Comparison of ENCODE assay signal across 12 mouse cellular contexts in genomic region chr19:32555257-32555656, GRCm38 (mm10). TPM values are rescaled to one million over a fixed set of nuclear protein-coding genes. Genes with fewer than 3 reads are reported as not detected.
DNase-seq lines count a peak whose midpoint lies in the region; ATAC-seq and TF ChIP-seq lines count a peak whose summit lies in the region.
"Had no signal": no experiment of that assay in that cellular context is flagged by ENCODE, and none has a peak within 500 bp of the region (broad histone marks: within the 10 kb centered on the region; RNA-seq: fewer than 3 reads in every experiment).

No protein-coding gene starts in this region.

- no peak for TF ChIP-seq CTCF in midbrain, postnatal 0 days (IDR thresholded peaks at IDR 0.05)

- H3K9ac ChIP-seq in hindbrain, embryonic 15.5 days = no peak overlapping the region
- no peak overlapping the region for H3K9ac ChIP-seq in midbrain, postnatal 0 days (replicated peaks; ENCODE audit: low read length, poor library complexity, severe bottlenecking)
- H3K9ac ChIP-seq: intestine, embryonic 15.5 days; liver, embryonic 12.5 days had no signal

- no peaks in the 10 kb centered on the region for H3K9me3 ChIP-seq in hindbrain, embryonic 15.5 days
- H3K9me3 ChIP-seq in midbrain, postnatal 0 days (ENCODE audit: low read length) = no peaks in the 10 kb centered on the region
- H3K9me3 ChIP-seq: intestine, embryonic 15.5 days; liver, embryonic 12.5 days; megakaryocyte, embryonic 14.5 days had no signal

- H3K27ac ChIP-seq in hindbrain, embryonic 15.5 days (replicated peaks) = no peak overlapping the region
- H3K27ac ChIP-seq in midbrain, postnatal 0 days (ENCODE audit: low read depth, low read length) = no peak overlapping the region
- H3K27ac ChIP-seq: intestine, embryonic 15.5 days; liver, embryonic 12.5 days had no signal

- H3K4me1 ChIP-seq in hindbrain, embryonic 15.5 days (replicated peaks) = no peaks in the 10 kb centered on the region
- no peaks in the 10 kb centered on the region for H3K4me1 ChIP-seq in midbrain, postnatal 0 days (ENCODE audit: insufficient read depth, low read length)
- H3K4me1 ChIP-seq: intestine, embryonic 15.5 days; liver, embryonic 12.5 days; megakaryocyte, embryonic 14.5 days had no signal

- H3K4me3 ChIP-seq in hindbrain, embryonic 15.5 days = no peak overlapping the region
- H3K4me3 ChIP-seq in midbrain, postnatal 0 days (ENCODE audit: low read depth, low read length) = no peak overlapping the region
- H3K4me3 ChIP-seq: intestine, embryonic 15.5 days; liver, embryonic 12.5 days; megakaryocyte, embryonic 14.5 days had no signal

- WGBS in hindbrain, embryonic 15.5 days = 23% methylated on average over 3 of the region's 3 CpGs
- 17% methylated on average over 3 of the region's 3 CpGs for WGBS in midbrain, postnatal 0 days

- DNase-seq in heart, adult 11 months = peak; percentile 82
- DNase-seq in heart, adult 9 months (ENCODE audit: low spot score in 2 of 2) = no peak
- peak; percentile 7 for DNase-seq in retina, postnatal 1 day
- no peak for DNase-seq in retina, embryonic 14.5 days (ENCODE audit: low spot score)
- DNase-seq in midbrain, postnatal 0 days (ENCODE audit: low spot score) = peak; percentile 63
- no peak for DNase-seq in kidney, adult 11 months
- DNase-seq in spleen, postnatal 4 days (ENCODE audit: low spot score in 2 of 2) = no peak
- DNase-seq: gastrocnemius, postnatal 25 days had no signal

- H3K36me3 ChIP-seq in hindbrain, embryonic 15.5 days = no peaks in the 10 kb centered on the region
- no peaks in the 10 kb centered on the region for H3K36me3 ChIP-seq in midbrain, postnatal 0 days (ENCODE audit: insufficient read depth, low read length)
- H3K36me3 ChIP-seq: intestine, embryonic 15.5 days; liver, embryonic 12.5 days had no signal

- ATAC-seq in hindbrain, embryonic 15.5 days (ENCODE audit: low FRiP score, low read depth) = peak; percentile 81
- ATAC-seq in midbrain, postnatal 0 days (ENCODE audit: low FRiP score) = peak; percentile 49; the same call in 1 of the 2 replicates
- ATAC-seq: intestine, embryonic 15.5 days; liver, embryonic 12.5 days had no signal

- H3K4me2 ChIP-seq in hindbrain, embryonic 15.5 days = no peak overlapping the region
- H3K4me2 ChIP-seq in midbrain, postnatal 0 days (ENCODE audit: low read depth, low read length, poor library complexity, severe bottlenecking) = no peak overlapping the region
- H3K4me2 ChIP-seq: intestine, embryonic 15.5 days; liver, embryonic 12.5 days had no signal

- no peaks in the 10 kb centered on the region for H3K27me3 ChIP-seq in hindbrain, embryonic 15.5 days
- no peaks in the 10 kb centered on the region for H3K27me3 ChIP-seq in midbrain, postnatal 0 days (ENCODE audit: insufficient read depth, low read length)
- H3K27me3 ChIP-seq: intestine, embryonic 15.5 days; liver, embryonic 12.5 days had no signal

RNA-seq across cellular contexts. Expression of gene Papss2, which starts 40.3 kb away (rescaled TPM):
- polyA plus RNA-seq in hindbrain, embryonic 15.5 days (2015; fragmentation: Nextera tagmentation; extraction: Ambion mirVana) = 1.2 TPM in 2 replicates
- 5.9 TPM in 2 replicates for total RNA-seq in midbrain, postnatal 0 days (2014; rRNA removed)
- polyA plus RNA-seq in midbrain, postnatal 0 days (2015; fragmentation: Nextera tagmentation; extraction: Ambion mirVana) = 1.8 and 2.3 TPM in 2 replicates

Comparison
In these comparisons a context has a peak if more than half of its experiments do, and no peak if none do; other contexts are left out.
1. DNase-seq: peak in heart, adult 11 months (single experiment), retina, postnatal 1 day (single experiment) and midbrain, postnatal 0 days (single experiment); none in heart, adult 9 months (0 of 2), retina, embryonic 14.5 days (single experiment), kidney, adult 11 months (single experiment) and spleen, postnatal 4 days (0 of 2).